Mouse (Mus musculus): ENCODE measurements at regions not wholly inside any gene's neighbourhood (a gene's known extent, or its start where the extent isn't known, plus 50 kb on each side); places are given as distances from the start of the nearest gene placed in this dataset.

DNA sequence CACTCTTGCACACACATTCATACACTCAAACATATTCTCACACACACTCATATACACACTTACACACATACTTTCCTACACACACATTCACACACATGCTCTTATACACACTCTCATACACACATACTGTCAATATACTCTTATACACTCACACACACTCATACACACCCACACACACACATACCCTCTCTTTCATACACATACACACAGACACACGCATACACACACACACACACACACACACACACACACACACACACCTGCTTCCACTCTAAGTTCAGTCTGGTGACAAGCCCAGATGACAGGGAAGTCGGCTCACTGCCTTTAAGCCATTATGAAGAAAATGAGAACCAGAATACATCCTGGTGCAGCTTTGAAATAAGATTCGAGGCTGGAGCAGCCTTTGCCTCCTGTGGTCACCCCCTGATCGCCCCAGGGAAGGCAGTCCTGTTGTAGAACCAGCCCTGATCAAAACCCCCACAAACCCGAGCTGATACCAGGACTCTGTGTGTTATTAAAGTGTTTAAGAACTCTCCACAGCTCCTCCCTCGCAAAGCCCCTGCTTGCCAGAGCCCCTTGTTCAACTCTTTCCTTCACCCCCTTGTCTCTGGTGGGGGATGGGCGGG is 230.3 kb downstream of the Tle3 start:
- WGBS: 61% methylated on average over 7 of the region's 7 CpGs
- no peaks in the 10 kb centered on the region for H3K27me3 ChIP-seq (replicated peaks)
- H3K4me3 ChIP-seq: no peak overlapping the region
- no peak for ATAC-seq (ENCODE audit: low FRiP score, low read depth)
- no peaks in the 10 kb centered on the region for H3K9me3 ChIP-seq
- H3K9ac ChIP-seq: no peak overlapping the region
- peaks cover 11% of the 10 kb centered on the region for H3K4me1 ChIP-seq
- no peak overlapping the region for H3K27ac ChIP-seq
- no peak overlapping the region for H3K4me2 ChIP-seq (replicated peaks)
- H3K36me3 ChIP-seq: no peaks in the 10 kb centered on the region

DNA sequence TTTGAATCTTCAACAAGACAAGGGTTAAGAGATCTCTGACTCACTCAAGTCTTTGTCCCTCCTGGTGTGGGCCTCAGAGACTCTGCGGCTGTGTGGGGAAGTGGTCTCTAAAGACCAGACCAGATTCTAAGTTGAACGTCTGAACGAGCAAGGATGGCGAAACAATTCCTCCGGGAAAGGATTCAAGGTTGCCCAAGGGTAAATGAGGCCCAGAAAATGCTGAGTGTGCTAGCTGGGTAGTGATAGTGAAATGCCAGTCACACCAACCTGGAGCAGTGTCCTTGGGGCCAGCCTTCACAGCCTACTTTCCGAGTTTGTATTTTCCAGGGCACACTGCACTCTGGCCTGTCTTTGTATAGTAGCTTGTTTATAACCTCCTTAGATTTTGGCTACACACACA is 229.7 kb downstream of the Tle3 start:
- ATAC-seq (ENCODE audit: low FRiP score, low read depth): no peak
- Histone ChIP-seq H3K4me3 (no peak overlapping the region), H3K9me3 (no peaks in the 10 kb centered on the region), H3K4me2 (replicated peaks) (no peak overlapping the region), H3K4me1 (peaks cover 15% of the 10 kb centered on the region), H3K27me3 (replicated peaks) (no peaks in the 10 kb centered on the region), H3K27ac (no peak overlapping the region), H3K36me3 (no peaks in the 10 kb centered on the region), H3K9ac (no peak overlapping the region)
- 83% methylated on average over 6 of the region's 6 CpGs for WGBS

DNA sequence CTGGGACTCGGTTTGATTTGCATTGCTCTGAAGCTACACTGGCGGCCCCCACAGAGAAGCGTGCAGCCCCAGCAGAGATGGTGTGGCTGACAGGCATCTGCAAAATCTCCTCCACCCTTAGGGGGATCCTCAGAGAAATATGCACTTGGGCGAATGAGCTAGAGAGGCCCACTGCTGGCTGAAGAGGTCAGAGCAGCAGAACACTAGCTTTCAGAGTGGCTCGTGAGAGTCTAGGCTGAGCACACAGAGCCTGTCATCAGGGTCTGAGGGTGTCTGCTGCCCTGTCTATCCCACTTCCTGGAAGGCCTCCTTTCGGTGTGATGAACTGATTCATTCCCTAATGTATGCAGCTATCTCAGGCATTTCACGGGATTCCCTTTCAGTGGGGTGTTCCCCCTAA is 225.1 kb downstream of the Tle3 start:
- Histone ChIP-seq H3K36me3 (no peaks in the 10 kb centered on the region), H3K4me1 (peaks cover 17% of the 10 kb centered on the region; the same call in 1 of the 2 replicates), H3K4me2 (replicated peaks) (0 out of 2 replicates have a peak overlapping the region, but pooled peaks have one; percentile 2), H3K4me3 (no peak overlapping the region), H3K9ac (no peak overlapping the region), H3K27ac (no peak overlapping the region), H3K27me3 (replicated peaks) (no peaks in the 10 kb centered on the region; the same call in 1 of the 2 replicates), H3K9me3 (no peaks in the 10 kb centered on the region)
- 28% methylated on average over 7 of the region's 7 CpGs for WGBS
- no peak for ATAC-seq (ENCODE audit: low FRiP score, low read depth)

DNA sequence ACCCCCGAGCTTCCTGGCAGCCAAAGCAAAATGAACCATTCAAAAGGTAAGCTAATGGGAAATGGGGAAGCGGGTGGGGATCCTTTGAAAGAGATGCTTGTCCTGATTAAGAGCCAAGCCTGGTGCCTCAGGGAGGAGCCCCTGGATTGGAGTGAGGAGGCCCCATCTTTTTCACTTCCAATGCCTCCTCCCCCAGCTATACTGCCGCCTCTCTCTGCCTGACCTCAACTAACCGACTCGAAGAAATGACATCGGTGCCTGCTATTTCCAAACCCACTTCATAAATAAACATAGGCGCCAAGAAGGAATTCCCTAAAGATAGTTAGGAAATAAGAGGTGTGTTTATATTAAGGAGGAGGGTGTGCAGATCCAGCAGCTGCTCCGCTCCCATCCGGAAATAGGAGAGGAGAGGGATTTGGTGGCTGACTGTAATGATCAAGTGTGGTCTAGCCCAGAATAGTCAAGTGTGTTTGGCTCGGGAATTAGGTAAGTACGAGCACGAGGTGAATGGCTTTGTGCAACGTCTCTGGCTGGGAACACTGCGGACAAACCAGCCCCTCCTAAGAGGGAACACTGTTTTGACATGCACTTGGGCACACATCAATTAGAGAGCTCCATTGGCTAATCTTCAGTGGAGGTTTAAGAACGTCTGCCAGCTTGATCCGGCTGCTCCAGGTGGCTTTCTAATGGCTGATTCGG is 224.4 kb downstream of the Tle3 start:
- Histone ChIP-seq H3K4me2 (replicated peaks) (no peak overlapping the region), H3K4me1 (peaks cover 16% of the 10 kb centered on the region; the same call in 1 of the 2 replicates), H3K27me3 (replicated peaks) (no peaks in the 10 kb centered on the region; the same call in 1 of the 2 replicates), H3K4me3 (no peak overlapping the region), H3K36me3 (no peaks in the 10 kb centered on the region), H3K27ac (no peak overlapping the region), H3K9ac (no peak overlapping the region), H3K9me3 (no peaks in the 10 kb centered on the region)
- no peak for ATAC-seq (ENCODE audit: low FRiP score, low read depth)
- 54% methylated on average over 17 of the region's 17 CpGs for WGBS

DNA sequence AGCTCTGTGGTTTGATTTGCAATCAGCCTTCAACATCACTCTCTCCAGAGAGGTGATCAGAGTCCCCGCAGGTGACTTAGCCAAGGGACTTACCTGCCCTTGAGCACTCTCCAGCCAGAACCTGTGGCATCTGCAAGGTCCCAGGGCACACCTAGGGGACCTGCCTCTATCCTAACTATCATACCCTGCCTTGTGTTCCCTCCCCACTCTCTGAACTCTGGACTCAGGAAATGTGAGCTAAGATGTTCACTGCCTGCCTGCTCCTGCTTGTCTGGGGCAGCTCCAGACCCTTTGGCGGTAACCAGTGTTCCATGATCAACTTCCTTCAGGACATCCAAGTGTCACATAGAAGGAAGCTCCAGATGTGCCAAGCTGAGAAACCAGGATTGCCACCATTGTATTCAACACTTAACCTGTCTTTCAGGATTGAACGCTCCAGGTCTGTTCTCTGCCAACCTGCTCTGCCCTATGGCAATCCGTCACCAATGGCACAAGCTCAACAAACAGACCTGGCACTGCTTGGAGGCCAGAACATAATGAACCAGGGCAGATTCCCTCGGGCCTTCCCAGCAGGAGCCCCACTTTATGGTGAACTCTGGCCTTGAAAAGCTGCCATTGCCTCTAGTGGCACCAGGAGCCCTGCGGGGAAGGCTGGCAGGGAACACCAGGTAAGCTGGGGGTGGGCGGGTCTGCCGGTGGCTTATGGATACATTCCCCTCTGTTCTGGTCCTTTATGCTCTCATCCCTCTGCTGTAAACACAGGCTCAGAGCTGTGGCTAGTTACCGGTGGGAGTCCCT is 223.2 kb downstream of the Tle3 start:
- Histone ChIP-seq H3K9ac (no peak overlapping the region), H3K4me3 (no peak overlapping the region), H3K27ac (no peak overlapping the region), H3K27me3 (replicated peaks) (no peaks in the 10 kb centered on the region; the same call in 1 of the 2 replicates), H3K36me3 (no peaks in the 10 kb centered on the region), H3K4me1 (peaks cover 16% of the 10 kb centered on the region; the same call in 1 of the 2 replicates), H3K4me2 (replicated peaks) (no peak overlapping the region), H3K9me3 (no peaks in the 10 kb centered on the region)
- WGBS: 65% methylated on average over 9 of the region's 9 CpGs
- no peak for ATAC-seq (ENCODE audit: low FRiP score, low read depth)

DNA sequence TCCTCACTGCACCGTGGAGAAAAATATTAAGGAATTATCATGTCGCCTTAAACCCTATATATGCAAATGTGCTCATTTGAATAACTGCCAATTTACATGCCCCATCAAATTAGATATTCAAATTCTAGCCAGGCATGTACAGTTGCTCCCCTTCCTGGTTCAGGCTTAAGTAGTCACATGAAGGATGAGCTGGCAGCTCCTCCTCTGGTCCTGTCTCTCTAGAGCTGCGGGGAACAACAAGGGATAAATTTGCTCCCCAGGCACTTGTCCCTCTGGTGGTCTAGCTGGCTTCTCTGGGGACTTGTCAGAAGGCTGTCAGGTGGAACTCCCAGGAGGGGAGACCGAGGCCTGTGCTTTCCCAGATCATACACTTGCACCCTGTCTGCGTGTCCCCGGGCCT is 221.8 kb downstream of the Tle3 start:
- H3K9ac ChIP-seq: no peak overlapping the region
- WGBS: 72% methylated on average over 6 of the region's 6 CpGs
- no peaks in the 10 kb centered on the region for H3K9me3 ChIP-seq
- ATAC-seq (ENCODE audit: low FRiP score, low read depth): no peak
- H3K4me2 ChIP-seq (replicated peaks): no peak overlapping the region
- no peak overlapping the region for H3K27ac ChIP-seq
- H3K4me1 ChIP-seq: peaks cover 16% of the 10 kb centered on the region; the same call in 1 of the 2 replicates
- no peaks in the 10 kb centered on the region; the same call in 1 of the 2 replicates for H3K27me3 ChIP-seq (replicated peaks)
- H3K4me3 ChIP-seq: no peak overlapping the region
- H3K36me3 ChIP-seq: no peaks in the 10 kb centered on the region

DNA sequence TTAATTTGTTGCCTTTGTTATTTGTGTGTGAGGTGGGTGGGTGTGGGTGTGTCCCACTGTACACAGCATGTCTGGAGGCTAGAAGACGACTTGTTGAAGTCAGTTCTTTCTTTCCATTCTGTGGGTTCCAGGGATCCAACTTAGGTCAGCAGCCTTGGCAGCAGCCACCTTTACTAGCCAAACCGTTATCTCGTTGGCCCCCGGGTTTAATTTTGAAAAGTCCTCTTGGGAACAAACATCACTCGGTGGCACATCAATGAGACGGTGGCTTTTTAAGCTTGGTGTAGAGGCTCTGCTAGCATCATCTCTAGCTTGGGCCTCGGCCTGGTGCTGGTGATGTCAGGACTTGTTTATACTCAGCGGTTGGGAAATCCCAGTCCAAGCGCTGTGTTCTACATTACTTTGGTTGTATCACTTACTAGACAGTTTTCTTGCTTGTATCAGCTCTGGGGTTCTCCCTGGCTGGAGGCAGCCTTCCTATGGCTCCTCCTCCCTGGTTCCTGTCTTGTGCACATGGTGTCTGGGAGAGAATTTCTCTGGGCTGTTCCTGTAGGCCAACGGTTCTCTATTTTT is 217.6 kb downstream of the Tle3 start:
- no peaks in the 10 kb centered on the region for H3K9me3 ChIP-seq
- H3K4me3 ChIP-seq: no peak overlapping the region
- no peaks in the 10 kb centered on the region for H3K27me3 ChIP-seq (replicated peaks)
- no peak overlapping the region for H3K9ac ChIP-seq
- no peak overlapping the region for H3K27ac ChIP-seq
- no peaks in the 10 kb centered on the region for H3K36me3 ChIP-seq
- WGBS: 90% methylated on average over 10 of the region's 10 CpGs
- no peak for ATAC-seq (ENCODE audit: low FRiP score, low read depth)
- H3K4me2 ChIP-seq (replicated peaks): no peak overlapping the region
- 0 out of 2 replicates have a peak, but pooled peaks cover under 1% of the 10 kb centered on the region for H3K4me1 ChIP-seq

DNA sequence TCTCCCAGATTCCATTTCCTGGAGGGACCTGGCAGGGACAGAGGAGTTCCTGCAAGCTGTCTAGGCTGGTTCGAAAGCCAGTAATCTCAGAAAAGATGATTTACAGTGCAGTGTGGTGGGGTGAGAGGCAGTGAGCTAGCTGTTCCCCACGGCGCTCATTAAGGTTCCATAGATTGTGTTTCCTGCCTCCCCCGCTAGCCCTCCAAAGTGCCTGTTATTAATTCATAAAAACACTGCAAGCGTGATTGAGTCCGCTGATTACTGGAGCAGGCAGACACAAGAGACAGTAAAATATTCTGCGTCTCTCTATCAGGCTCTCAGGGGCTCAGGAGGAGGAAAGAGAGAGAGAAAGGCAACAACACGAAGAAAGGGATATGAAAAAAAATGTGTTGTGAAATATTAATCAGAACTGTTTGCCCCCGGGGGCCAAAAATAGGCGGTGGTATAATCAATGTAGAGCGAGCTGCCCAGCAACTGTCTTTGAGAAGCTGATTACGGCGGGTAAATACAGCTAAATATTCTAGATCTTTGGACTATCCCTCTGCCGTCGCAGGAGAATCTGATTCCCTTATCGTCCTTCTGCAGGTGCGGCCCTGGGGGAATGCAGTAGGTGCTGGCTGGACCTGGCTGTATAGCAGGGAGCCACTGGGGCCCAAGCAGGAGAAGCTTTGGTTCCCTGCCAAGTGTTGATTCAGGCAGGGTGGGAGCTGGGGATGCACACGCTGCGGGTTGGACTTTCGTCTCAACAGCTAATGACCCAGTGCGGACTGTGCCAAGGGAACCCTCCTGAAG is 211.3 kb downstream of the Tle3 start:
- H3K27me3 ChIP-seq (replicated peaks): no peaks in the 10 kb centered on the region
- H3K4me2 ChIP-seq (replicated peaks): no peak overlapping the region; the same call in 1 of the 2 replicates
- WGBS: 70% methylated on average over 21 of the region's 21 CpGs
- ATAC-seq (ENCODE audit: low FRiP score, low read depth): peak; percentile 53
- H3K4me1 ChIP-seq: peaks cover 14% of the 10 kb centered on the region
- no peaks in the 10 kb centered on the region for H3K36me3 ChIP-seq
- no peak overlapping the region for H3K9ac ChIP-seq
- peak overlapping the region; percentile 46; the same call in 1 of the 2 replicates for H3K27ac ChIP-seq
- H3K4me3 ChIP-seq: no peak overlapping the region
- no peaks in the 10 kb centered on the region for H3K9me3 ChIP-seq

DNA sequence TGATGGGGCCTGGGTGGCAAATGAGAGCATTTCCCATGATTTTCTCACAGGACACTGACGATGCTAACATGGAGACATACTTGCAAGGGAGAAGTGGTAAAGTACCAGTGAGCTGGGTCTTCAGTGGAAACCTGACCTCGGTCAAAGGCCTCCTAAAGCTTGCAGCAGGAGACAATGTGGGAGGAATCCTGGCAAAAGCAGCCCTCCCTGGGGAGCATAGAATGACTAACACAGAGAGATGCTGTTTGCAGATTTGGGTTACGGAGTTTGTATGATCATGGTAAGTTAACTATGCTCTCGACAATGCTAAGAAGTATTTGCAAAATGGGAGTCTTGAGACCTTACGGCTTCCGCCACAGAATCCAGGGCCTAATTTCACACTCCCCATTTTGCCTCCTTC is 208.9 kb downstream of the Tle3 start:
- Histone ChIP-seq H3K4me1 (peaks cover 14% of the 10 kb centered on the region), H3K27me3 (replicated peaks) (no peaks in the 10 kb centered on the region), H3K36me3 (no peaks in the 10 kb centered on the region), H3K4me3 (no peak overlapping the region), H3K9ac (no peak overlapping the region), H3K27ac (no peak overlapping the region), H3K4me2 (replicated peaks) (no peak overlapping the region), H3K9me3 (no peaks in the 10 kb centered on the region)
- WGBS: 85% methylated on average over 6 of the region's 6 CpGs
- no peak for ATAC-seq (ENCODE audit: low FRiP score, low read depth)

DNA sequence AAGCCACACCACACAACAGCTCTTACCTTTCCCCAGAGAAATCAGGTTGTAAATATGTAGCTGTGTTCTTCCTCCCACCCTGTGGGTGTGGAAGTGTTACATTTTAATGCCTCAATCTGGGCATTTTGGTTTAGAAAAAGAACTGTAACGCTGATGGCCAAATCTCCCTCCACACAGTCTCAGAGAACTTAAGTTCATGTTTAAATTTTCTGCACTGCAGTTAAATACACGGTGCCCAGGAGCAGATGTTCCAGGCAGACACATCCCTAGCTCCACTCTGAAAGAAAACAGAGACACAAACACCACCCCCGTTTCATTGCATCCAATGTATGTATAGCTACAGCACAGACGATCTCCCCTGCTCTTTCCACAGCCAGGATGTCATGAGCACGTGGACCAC is 206.1 kb downstream of the Tle3 start:
- Histone ChIP-seq H3K36me3 (no peaks in the 10 kb centered on the region), H3K9me3 (no peaks in the 10 kb centered on the region), H3K9ac (no peak overlapping the region), H3K27me3 (replicated peaks) (no peaks in the 10 kb centered on the region), H3K4me1 (peaks cover 16% of the 10 kb centered on the region), H3K4me3 (no peak overlapping the region), H3K4me2 (replicated peaks) (no peak overlapping the region), H3K27ac (no peak overlapping the region)
- ATAC-seq (ENCODE audit: low FRiP score, low read depth): no peak
- WGBS: 83% methylated on average over 5 of the region's 5 CpGs

DNA sequence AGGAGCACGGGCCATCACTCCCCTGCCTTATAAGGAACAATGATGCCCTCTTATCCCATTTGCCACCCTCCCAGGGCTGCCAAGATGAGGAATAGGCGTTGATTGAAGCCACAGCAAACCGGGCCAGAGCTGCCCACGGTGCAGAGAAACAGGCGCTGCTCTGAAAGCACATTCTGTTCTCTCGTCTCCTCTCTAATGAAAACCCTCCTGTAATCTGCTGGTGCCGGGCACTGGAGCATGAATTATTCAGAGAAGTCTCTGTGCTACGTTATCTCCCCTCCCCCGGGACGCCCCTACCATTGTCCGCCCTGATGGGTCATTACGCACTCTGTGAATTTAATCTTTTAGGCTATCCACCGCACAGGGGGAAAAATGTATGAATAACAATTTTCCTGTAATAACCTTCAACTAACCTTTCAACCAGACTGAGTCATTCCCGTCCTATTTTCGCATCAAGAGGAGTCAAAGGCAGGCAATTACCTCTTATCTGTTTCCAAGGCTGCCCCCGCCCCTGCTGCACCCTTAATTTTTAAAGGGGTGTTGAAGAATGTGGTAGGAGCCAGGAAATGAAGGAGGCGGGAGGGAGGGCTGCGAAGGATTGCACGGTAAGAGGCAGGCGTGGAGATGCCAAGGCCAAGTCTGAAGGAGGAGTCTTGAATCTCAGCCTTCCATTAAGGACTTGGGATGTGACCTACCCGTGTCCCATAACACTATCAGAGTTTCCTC is 201.6 kb downstream of the Tle3 start:
- H3K4me3 ChIP-seq: no peak overlapping the region
- H3K27ac ChIP-seq: peak overlapping the region; percentile 70
- H3K4me1 ChIP-seq: peaks cover 19% of the 10 kb centered on the region
- peaks cover 7% of the 10 kb centered on the region; the same call in 1 of the 2 replicates for H3K9me3 ChIP-seq
- H3K4me2 ChIP-seq (replicated peaks): peak overlapping the region; percentile 33
- 0 out of 2 replicates have a peak overlapping the region, but pooled peaks have one; percentile 26 for H3K9ac ChIP-seq
- WGBS: 29% methylated on average over 21 of the region's 21 CpGs
- no peaks in the 10 kb centered on the region for H3K36me3 ChIP-seq
- peak; percentile 71; the same call in 1 of the 2 replicates for ATAC-seq (ENCODE audit: low FRiP score, low read depth)
- H3K27me3 ChIP-seq (replicated peaks): no peaks in the 10 kb centered on the region
